Mouse (Mus musculus) embryonic facial prominence, embryonic 14.5 days (tissue): Measurements from ENCODE around the gene C9orf72. TPM values are rescaled to one million over a fixed set of nuclear protein-coding genes. Genes with fewer than 3 reads are reported as not detected.

Experiments used
- ATAC-seq: fragments of 200-750 bp; cut with Nextera tagmentation; 2 replicates; pipeline ENCODE4 v1.8.0; 2017; ENCODE audit warnings: low read depth, moderate number of reproducible peaks, moderate TSS enrichment
- DNase-seq: peaks from one replicate; pipeline ENCODE4 v3.0.0-alpha.2; 2015; ENCODE audit warnings: low spot score
- H3K27ac ChIP-seq: fragments of 300-500 bp; sonication (generic); replicated peaks from 2 replicates; pipeline ENCODE4 v1.5.1; 2014; ENCODE audit warnings: low read depth, mild to moderate bottlenecking, low read length, moderate library complexity
- H3K27me3 ChIP-seq: fragments of 300-500 bp; sonication (generic); replicated peaks from 2 replicates; pipeline ENCODE4 v1.6.1; 2014; ENCODE audit warnings: low read length; ENCODE audit not compliant: control insufficient read depth, insufficient read depth
- H3K36me3 ChIP-seq: fragments of 300-500 bp; sonication (generic); 2 replicates; pipeline ENCODE4 v1.6.1; 2014; ENCODE audit warnings: low read length, mixed read lengths; ENCODE audit not compliant: control insufficient read depth, insufficient read depth
- H3K4me1 ChIP-seq: fragments of 300-500 bp; sonication (generic); 2 replicates; pipeline ENCODE4 v1.6.1; 2014; ENCODE audit warnings: antibody characterized with exemption, low read length; ENCODE audit not compliant: control insufficient read depth, insufficient read depth
- H3K4me2 ChIP-seq: fragments of 300-500 bp; sonication (generic); 2 replicates; pipeline ENCODE4 v1.6.1; 2014; ENCODE audit warnings: low read depth, mild to moderate bottlenecking, low read length, moderate library complexity, mixed read lengths
- H3K4me3 ChIP-seq: fragments of 300-500 bp; sonication (generic); 2 replicates; pipeline ENCODE4 v1.5.1; 2014; ENCODE audit warnings: low read depth, mild to moderate bottlenecking, low read length
- H3K9ac ChIP-seq: fragments of 300-500 bp; sonication (generic); 2 replicates; pipeline ENCODE4 v1.6.1; 2014; ENCODE audit warnings: low read depth, mild to moderate bottlenecking, low read length, moderate library complexity, mixed read lengths
- H3K9me3 ChIP-seq: fragments of 300-500 bp; sonication (generic); 2 replicates; pipeline ENCODE4 v1.6.1; 2016; ENCODE audit warnings: low read length; ENCODE audit not compliant: control insufficient read depth
- WGBS: fragments of 180-500 bp; shearing (Covaris S2); extraction: QIAGEN DNeasy Blood & Tissue Kit; methylation state at CpG from one replicate; pipeline ENCODE4 v1.1.7; 2014; 5-methylcytosine and 5-hydroxymethylcytosine counted together
- polyA plus RNA-seq: library from polyadenylated mRNA; unstranded; fragments of >200 nt; fragmentation: Nextera tagmentation; extraction: Ambion mirVana; gene quantifications from 2 replicates; pipeline ENCODE4 v1.2.1, GENCODE M21; 2014

The C9orf72 gene
- polyA plus RNA-seq, 1 experiment from 2014 or later, result 14.0 TPM

DNA sequence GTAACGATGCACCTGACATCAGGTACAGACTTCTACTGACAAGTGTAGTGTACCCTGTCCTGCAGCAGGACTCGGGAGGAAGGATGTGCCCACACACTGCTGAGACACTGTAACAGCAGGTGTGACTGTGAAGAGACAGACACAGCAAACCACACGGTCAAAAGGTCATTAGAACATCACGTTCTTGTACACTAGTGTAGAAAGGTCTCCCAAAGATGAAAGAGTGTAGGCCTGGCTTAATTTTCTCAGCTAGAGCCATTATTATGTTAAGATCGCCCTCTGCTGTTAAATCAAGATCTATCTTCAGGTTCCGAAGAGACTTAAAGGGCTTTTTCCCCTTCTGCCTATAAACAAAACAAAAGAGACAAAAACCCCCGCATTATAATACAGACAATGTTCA lies 33.2 kb downstream of the C9orf72 start:
- Histone ChIP-seq H3K4me3 (no peak overlapping the region), H3K4me1 (no peaks in the 10 kb centered on the region), H3K9ac (no peak overlapping the region), H3K27ac (no peak overlapping the region), H3K27me3 (no peaks in the 10 kb centered on the region), H3K9me3 (no peaks in the 10 kb centered on the region), H3K4me2 (no peak overlapping the region), H3K36me3 (peaks cover 22% of the 10 kb centered on the region; the same call in 1 of the 2 replicates)
- ATAC-seq (no peak), DNase-seq (peak; percentile 70)
- 43% methylated on average over 7 of the region's 7 CpGs for WGBS

- peak; percentile 41; the same call in 1 of the 2 replicates for ATAC-seq
- H3K4me3 ChIP-seq, result no peak overlapping the region
- H3K4me2 ChIP-seq, result no peak overlapping the region
- H3K9me3 ChIP-seq, result no peaks in the 10 kb centered on the region
- no peak overlapping the region for H3K9ac ChIP-seq
- WGBS, result 65% methylated on average over 5 of the region's 5 CpGs
- no peak overlapping the region for H3K27ac ChIP-seq
- no peaks in the 10 kb centered on the region for H3K27me3 ChIP-seq
- 0 out of 2 replicates have a peak, but pooled peaks cover 9% of the 10 kb centered on the region for H3K36me3 ChIP-seq
- DNase-seq, result peak; percentile 60
- no peaks in the 10 kb centered on the region for H3K4me1 ChIP-seq
These were observed 36.2 kb downstream of the C9orf72 start for GRCm38 (mm10) chr4:35189794-35190193.

GRCm38 (mm10) chr4:35187617-35188326 lies 38.2 kb downstream of the C9orf72 start:
- H3K4me1 ChIP-seq, result no peaks in the 10 kb centered on the region
- H3K9ac ChIP-seq, result no peak overlapping the region
- H3K4me2 ChIP-seq, result no peak overlapping the region
- H3K36me3 ChIP-seq, result 0 out of 2 replicates have a peak, but pooled peaks cover 5% of the 10 kb centered on the region
- H3K27ac ChIP-seq, result no peak overlapping the region
- no peak overlapping the region for H3K4me3 ChIP-seq
- H3K27me3 ChIP-seq, result no peaks in the 10 kb centered on the region
- no peaks in the 10 kb centered on the region for H3K9me3 ChIP-seq
- 89% methylated on average over 8 of the region's 8 CpGs for WGBS
- ATAC-seq (no peak), DNase-seq (no peak)

DNA sequence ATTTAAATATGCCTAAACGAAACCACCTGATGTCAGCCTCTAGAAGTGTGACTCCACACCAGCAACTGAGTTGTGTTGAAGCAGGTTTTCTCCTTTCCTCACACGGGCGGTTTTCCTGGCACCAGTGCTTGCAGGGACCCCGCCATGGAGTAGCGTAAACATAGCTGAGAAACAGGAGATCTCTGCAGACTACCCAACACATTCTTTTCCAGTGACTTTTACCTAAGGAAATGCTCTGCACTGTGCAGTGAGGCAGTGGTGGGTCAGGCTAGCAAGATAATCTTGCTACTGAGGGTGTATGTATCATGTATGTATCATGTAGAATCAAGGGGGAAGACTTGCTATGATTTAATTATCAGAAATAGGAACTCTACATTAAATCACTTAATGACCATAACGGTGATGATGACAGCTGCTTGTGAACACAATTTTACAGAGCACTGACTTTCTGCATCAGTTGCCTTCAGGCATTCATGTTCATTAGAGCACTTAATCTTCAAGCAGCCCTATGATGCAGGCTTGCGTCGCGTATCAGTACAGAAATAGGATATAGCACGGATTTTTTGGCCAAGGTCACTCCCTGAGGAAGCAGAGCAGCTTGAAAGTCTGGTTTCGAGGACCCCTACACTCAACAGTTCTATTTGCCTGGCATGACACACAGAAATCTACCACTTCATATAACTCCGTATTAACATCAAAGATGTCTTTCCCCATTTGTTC lies 47.9 kb downstream of the C9orf72 start:
- Histone ChIP-seq H3K4me1 (peaks cover 7% of the 10 kb centered on the region), H3K27me3 (no peaks in the 10 kb centered on the region), H3K9me3 (no peaks in the 10 kb centered on the region), H3K36me3 (no peaks in the 10 kb centered on the region), H3K27ac (no peak overlapping the region), H3K4me3 (no peak overlapping the region), H3K4me2 (no peak overlapping the region), H3K9ac (no peak overlapping the region)
- DNase-seq (peak; percentile 58), ATAC-seq (peak; percentile 55; the same call in 1 of the 2 replicates)
- WGBS, result 55% methylated on average over 12 of the region's 12 CpGs

DNA sequence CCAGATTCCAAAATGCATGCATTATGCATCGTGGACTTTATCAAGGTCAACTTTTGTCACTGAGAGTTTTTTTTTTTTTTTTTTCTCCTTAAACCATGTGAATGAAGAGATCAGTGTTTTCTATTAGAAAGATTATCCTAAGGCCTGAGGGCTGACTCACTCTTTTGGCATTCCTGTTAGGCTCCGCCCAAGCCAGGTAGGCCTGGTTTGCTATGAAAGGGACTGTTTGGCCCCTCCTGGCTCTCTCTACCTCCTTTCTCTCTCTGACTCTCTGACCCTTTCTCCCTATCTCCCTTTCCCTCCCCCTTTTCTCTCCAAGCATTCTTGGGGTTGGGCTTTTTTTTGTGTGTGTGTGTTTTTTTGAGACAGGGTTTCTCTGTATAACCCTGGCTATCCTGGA lies 50.4 kb downstream of the C9orf72 start:
- H3K27ac ChIP-seq, result no peak overlapping the region
- H3K36me3 ChIP-seq, result no peaks in the 10 kb centered on the region
- no peaks in the 10 kb centered on the region for H3K9me3 ChIP-seq
- H3K9ac ChIP-seq, result no peak overlapping the region
- peaks cover 7% of the 10 kb centered on the region for H3K4me1 ChIP-seq
- no peak overlapping the region for H3K4me3 ChIP-seq
- WGBS, result 72% methylated on average over 2 of the region's 2 CpGs
- no peaks in the 10 kb centered on the region for H3K27me3 ChIP-seq
- DNase-seq (no peak), ATAC-seq (no peak)
- no peak overlapping the region for H3K4me2 ChIP-seq

DNA sequence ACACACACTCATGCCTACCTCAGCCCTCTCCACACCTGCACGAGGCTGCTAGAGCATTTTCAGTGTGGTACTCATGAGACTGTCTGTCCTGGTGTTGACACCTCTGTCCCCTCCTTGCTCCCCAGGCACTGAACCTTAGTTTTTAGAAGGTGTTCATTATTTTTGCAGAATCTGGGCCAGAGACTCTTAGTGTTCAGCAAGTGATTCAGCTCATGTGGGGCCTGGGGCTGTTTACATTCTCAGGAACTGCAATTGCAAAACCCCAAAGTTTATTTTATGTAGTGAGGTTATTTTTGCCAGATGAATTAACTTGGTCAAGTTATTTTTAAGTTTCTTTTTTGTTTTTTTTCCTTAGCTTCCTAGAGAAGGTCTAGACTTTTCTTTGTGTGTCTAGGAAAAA lies 52.4 kb downstream of the C9orf72 start:
- Histone ChIP-seq H3K4me3 (no peak overlapping the region), H3K9me3 (no peaks in the 10 kb centered on the region), H3K9ac (no peak overlapping the region), H3K36me3 (no peaks in the 10 kb centered on the region), H3K4me2 (no peak overlapping the region), H3K4me1 (peaks cover 19% of the 10 kb centered on the region), H3K27me3 (no peaks in the 10 kb centered on the region), H3K27ac (no peak overlapping the region; the same call in 1 of the 2 replicates)
- ATAC-seq (no peak), DNase-seq (peak; percentile 54)
- 50% methylated on average over 1 of the region's 1 CpGs for WGBS

DNA sequence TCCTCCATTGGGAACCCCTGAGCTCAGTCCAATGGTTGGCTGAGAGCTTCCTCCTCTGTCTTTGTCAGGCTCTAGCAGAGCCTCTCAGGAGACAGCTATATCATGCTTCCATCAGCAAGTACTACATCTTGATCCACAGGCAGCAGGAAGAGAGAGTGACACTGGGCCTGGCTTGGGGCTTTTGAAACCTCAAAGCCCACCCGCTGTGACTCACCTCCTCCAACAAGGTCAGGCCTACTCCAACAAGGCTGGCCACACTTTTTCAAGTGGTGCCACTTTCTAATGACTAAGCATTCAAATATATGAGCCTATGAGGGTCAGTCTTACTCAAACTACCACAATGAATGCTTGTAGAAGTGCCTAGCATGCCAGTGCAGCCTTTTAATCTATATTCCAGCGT lies 53.5 kb downstream of the C9orf72 start:
- Histone ChIP-seq H3K4me2 (no peak overlapping the region), H3K36me3 (no peaks in the 10 kb centered on the region), H3K4me3 (no peak overlapping the region), H3K9ac (no peak overlapping the region), H3K4me1 (peaks cover 12% of the 10 kb centered on the region; the same call in 1 of the 2 replicates), H3K27me3 (no peaks in the 10 kb centered on the region), H3K27ac (no peak overlapping the region), H3K9me3 (no peaks in the 10 kb centered on the region)
- no peak for DNase-seq
- 89% methylated on average over 2 of the region's 2 CpGs for WGBS
- no peak for ATAC-seq

- Histone ChIP-seq H3K9me3 (no peaks in the 10 kb centered on the region), H3K4me1 (peaks cover 12% of the 10 kb centered on the region; the same call in 1 of the 2 replicates), H3K4me2 (no peak overlapping the region), H3K9ac (no peak overlapping the region), H3K27ac (no peak overlapping the region), H3K4me3 (no peak overlapping the region), H3K36me3 (no peaks in the 10 kb centered on the region), H3K27me3 (no peaks in the 10 kb centered on the region)
- DNase-seq (peak; percentile 90), ATAC-seq (peak; percentile 82)
- WGBS, result 37% methylated on average over 13 of the region's 13 CpGs
These were observed 56.3 kb downstream of the C9orf72 start for GRCm38 (mm10) chr4:35169571-35170125.
